Mouse (Mus musculus) Patski (cell line): ENCODE results near the gene Dennd6a. TPM values are rescaled to one million over a fixed set of nuclear protein-coding genes. Genes with fewer than 3 reads are reported as not detected.
"Not testable (repeated sequence)": the region's sequence is repeated elsewhere in the genome, so short reads cannot be mapped to it uniquely, and the experiment has no call there.

Experiments
- ATAC-seq: fragments of 100-300 bp; one replicate; pipeline ENCODE4 v1.8.0; 2021
- CTCF ChIA-PET: fragments of 350-600 bp; sonication (Branson Sonifier 250); formaldehyde crosslinking; loops from one replicate; lab custom pipeline; 2022; ENCODE audit warnings: inconsistent platforms; lab: Charles Lee
- POLR2A ChIA-PET: fragments of 350-600 bp; sonication (Branson Sonifier 250); formaldehyde crosslinking; loops from one replicate; lab custom pipeline; 2022; ENCODE audit warnings: antibody characterized with exemption, inconsistent platforms; lab: Charles Lee
- DNase-seq: peaks from one replicate; pipeline ENCODE4 v3.0.0-alpha.2; 2011; ENCODE audit warnings: low read depth, low spot score
- H3K27me3 ChIP-seq: fragments of 371-371 bp; one replicate; pipeline ENCODE4 v1.5.1; 2021
- CTCF ChIP-seq: fragments of 100-300 bp; IDR thresholded peaks from one replicate; pipeline ENCODE4 v1.5.1; 2021
- in situ Hi-C: fragments of 300-500 bp; cut with MboI; formaldehyde crosslinking; loops from 3 replicates; pipeline ENCODE4 v1.11.1; 2018; ENCODE audit warnings: low pct_unique_long_range_greater_than_20kb, mixed read lengths
- polyA plus RNA-seq: library from polyadenylated mRNA; unstranded; gene quantifications from one replicate; pipeline ENCODE4 v1.2.3, GENCODE M21; 2021

Gene Dennd6a
- polyA plus RNA-seq, result 23.6 TPM

GRCm38 (mm10) chr14:26573556-26573955 is at the start of gene Dennd6a:
Gene Dennd6a, plus strand, starts transcription at chr14:26573856.
- ATAC-seq, in situ Hi-C loops, DNase-seq, POLR2A ChIA-PET, H3K27me3 ChIP-seq: not testable (repeated sequence)
- CTCF ChIA-PET, result interaction anchor here (1.3 kb wide), 1 partner anchor 9 kb away, joined by 5 read pairs; no protein-coding TSS in a partner anchor

DNA sequence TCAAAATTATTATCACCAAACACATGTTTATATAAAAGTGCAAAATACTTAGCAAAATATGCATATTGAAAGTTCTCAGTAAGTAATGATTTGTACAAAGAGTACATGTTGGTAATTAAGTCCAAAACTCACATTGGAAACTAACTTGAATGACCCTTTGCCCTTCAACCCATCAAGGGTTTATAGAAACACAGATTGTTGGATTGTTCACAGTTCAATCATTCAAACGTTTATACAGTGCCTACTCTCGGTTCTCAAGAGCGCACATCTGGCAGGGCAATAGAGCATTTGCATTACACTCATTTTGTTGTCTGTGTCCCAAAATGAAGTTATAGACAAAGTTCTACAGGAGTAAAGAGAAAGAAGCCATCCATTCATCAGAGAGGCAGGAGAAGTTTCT is 47.7 kb upstream of the Dennd6a start:
- ChIA-PET CTCF (no interaction called here), POLR2A (no interaction called here)
- ATAC-seq, result no peak
- no peak for TF ChIP-seq CTCF
- in situ Hi-C loops, result no loop called here
- no peaks in the 10 kb centered on the region for H3K27me3 ChIP-seq
- no peak for DNase-seq

- no peak for ATAC-seq
- TF ChIP-seq CTCF, result no peak
- CTCF ChIA-PET, result no interaction called here
- no peak for DNase-seq
- H3K27me3 ChIP-seq, result no peaks in the 10 kb centered on the region
- POLR2A ChIA-PET, result interaction anchor here (0.7 kb wide), 1 partner anchor 111 kb away, joined by 3 read pairs; no protein-coding TSS in a partner anchor
- in situ Hi-C loops, result no loop called here
Observed at GRCm38 (mm10) chr14:26528296-26528695, 45.4 kb upstream of the Dennd6a start.

- no peak for TF ChIP-seq CTCF
- ChIA-PET POLR2A (interaction anchor here (1.0 to 1.2 kb wide), 2 partner anchors 9 to 37 kb away, joined by 3 read pairs; no protein-coding TSS in a partner anchor), CTCF (interaction anchor here (0.9 to 2.1 kb wide), 3 partner anchors 15 to 109 kb away, joined by 3 to 7 read pairs (median 5); no protein-coding TSS in a partner anchor)
- in situ Hi-C loops, result loop anchor here (5.0 kb wide), 1 partner anchor 52 kb away; no protein-coding TSS in a partner anchor
- H3K27me3 ChIP-seq, result no peaks in the 10 kb centered on the region
- DNase-seq (no peak), ATAC-seq (no peak)
Observed at GRCm38 (mm10) chr14:26530350-26530749, 43.3 kb upstream of the Dennd6a start.

- no peak for TF ChIP-seq CTCF
Observed at GRCm38 (mm10) chr14:26531410-26532313, 42.0 kb upstream of the Dennd6a start.

GRCm38 (mm10) chr14:26532752-26533151 is 40.9 kb upstream of the Dennd6a start:
- ATAC-seq (no peak), DNase-seq (no peak)
- POLR2A ChIA-PET, result no interaction called here
- no peaks in the 10 kb centered on the region for H3K27me3 ChIP-seq
- in situ Hi-C loops, result loop anchor here (5.0 kb wide), 1 partner anchor 50 kb away; no protein-coding TSS in a partner anchor
- CTCF ChIA-PET, result interaction anchor here (1.1 to 1.3 kb wide), 2 partner anchors 26 to 42 kb away, joined by 3 read pairs; no protein-coding TSS in a partner anchor
- no peak for TF ChIP-seq CTCF

More at GRCm38 (mm10) chr14:26531410-26532313, 42.0 kb upstream of the Dennd6a start:
- no peaks in the 10 kb centered on the region for H3K27me3 ChIP-seq
- ATAC-seq, result no peak
- in situ Hi-C loops, result loop anchor here (5.0 kb wide), 1 partner anchor 51 kb away; no protein-coding TSS in a partner anchor
- CTCF ChIA-PET, result interaction anchor here (1.2 to 2.1 kb wide), 4 partner anchors 24 to 108 kb away, joined by 3 to 7 read pairs (median 3); no protein-coding TSS in a partner anchor
- no peak for DNase-seq
- POLR2A ChIA-PET, result interaction anchor here (0.7 to 1.2 kb wide), 2 partner anchors 38 to 54 kb away, joined by 3 to 7 read pairs; no protein-coding TSS in a partner anchor

DNA sequence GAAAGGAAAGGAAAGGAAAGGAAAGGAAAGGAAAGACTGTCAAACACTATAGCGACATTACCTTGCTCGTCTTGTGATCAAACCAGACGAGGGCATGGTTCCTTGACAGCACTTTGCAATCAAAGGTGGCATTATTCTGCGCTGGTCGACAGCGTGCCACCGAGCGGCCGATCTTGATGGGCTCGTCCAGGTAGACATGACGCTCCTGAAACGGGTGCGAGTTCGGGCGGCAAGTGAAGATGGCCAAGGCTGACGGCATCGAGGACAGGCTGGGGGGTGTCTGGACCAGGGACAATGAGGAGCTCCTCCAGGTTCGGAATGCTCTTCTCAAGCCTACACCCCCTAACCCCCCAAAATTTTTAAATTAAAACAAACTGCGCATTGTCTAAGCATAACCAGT is 40.4 kb upstream of the Dennd6a start:
- no peak for ATAC-seq
- no peak for DNase-seq
- H3K27me3 ChIP-seq, result no peaks in the 10 kb centered on the region
- in situ Hi-C loops, result loop anchor here (5.0 kb wide), 1 partner anchor 49 kb away; no protein-coding TSS in a partner anchor
- no peak for TF ChIP-seq CTCF
- POLR2A ChIA-PET, result interaction anchor here (0.9 kb wide), 1 partner anchor 14 kb away, joined by 3 read pairs; no protein-coding TSS in a partner anchor
- CTCF ChIA-PET, result interaction anchor here (1.1 to 1.3 kb wide), 2 partner anchors 26 to 42 kb away, joined by 3 read pairs; no protein-coding TSS in a partner anchor

- ChIA-PET POLR2A (interaction anchor here (0.9 to 1.5 kb wide), 3 partner anchors 14 to 48 kb away, joined by 3 to 5 read pairs (median 4); no protein-coding TSS in a partner anchor), CTCF (interaction anchor here (1.8 kb wide), 1 partner anchor 10 kb away, joined by 5 read pairs; no protein-coding TSS in a partner anchor)
- no peak for TF ChIP-seq CTCF
- no peak for DNase-seq
- ATAC-seq, result peak; percentile 40
- H3K27me3 ChIP-seq, result no peaks in the 10 kb centered on the region
- in situ Hi-C loops, result loop anchor here (5.0 kb wide), 1 partner anchor 48 kb away; no protein-coding TSS in a partner anchor
Observed at GRCm38 (mm10) chr14:26533821-26534756, 39.6 kb upstream of the Dennd6a start.
